Mouse (Mus musculus) olfactory bulb, adult 2 months (tissue): ENCODE measurements at regions not wholly inside any gene's neighbourhood (a gene's known extent, or its start where the extent isn't known, plus 50 kb on each side); places are given as distances from the start of the nearest gene placed in this dataset.

ENCODE experiments used
- CTCF ChIP-seq: fragments of 200-500 bp; IDR thresholded peaks from 2 replicates; pipeline ENCODE4 v1.5.1; 2012; ENCODE audit warnings: low read depth, mild to moderate bottlenecking, low read length, moderate library complexity; ENCODE audit not compliant: insufficient read depth
- POLR2A ChIP-seq: fragments of 200-500 bp; IDR thresholded peaks from 2 replicates; pipeline ENCODE4 v1.6.1; 2012; ENCODE audit warnings: mild to moderate bottlenecking, low read depth, low read length, moderate library complexity; ENCODE audit not compliant: insufficient read depth

DNA sequence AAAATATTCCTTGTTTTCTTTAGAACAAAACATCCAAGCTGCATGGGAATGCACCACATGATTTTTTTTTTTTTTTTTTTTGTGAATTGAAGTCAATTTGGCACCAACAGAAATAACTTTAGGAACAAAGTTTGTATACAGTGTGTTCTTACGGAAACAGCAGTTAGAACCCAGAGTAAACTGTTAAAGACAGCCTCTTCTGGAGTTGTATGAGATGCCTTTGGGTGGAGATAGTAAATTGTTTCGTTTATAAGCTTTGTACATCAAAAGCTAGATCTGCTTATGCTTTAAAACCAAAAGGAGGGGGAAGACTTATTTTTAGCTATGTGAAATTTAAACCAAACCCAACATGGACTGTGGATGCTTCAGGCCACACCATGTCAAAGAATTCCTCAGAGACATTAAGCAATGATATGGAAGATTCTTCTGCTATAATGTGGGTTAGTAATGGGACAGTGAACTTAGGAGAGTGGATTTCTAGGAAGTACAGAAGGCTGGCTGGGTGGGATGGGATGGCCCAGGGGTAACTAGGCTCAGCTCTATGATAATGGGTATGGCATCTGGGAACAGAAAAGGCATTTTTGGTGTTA, 265.6 kb downstream of the Pten start:
- TF ChIP-seq POLR2A (no peak), CTCF (no peak)
